Mouse (Mus musculus): Measurements from ENCODE around the gene Dap.

- no peak for TF ChIP-seq POLR2A (IDR thresholded peaks at IDR 0.05; ENCODE audit: low read depth, low read length)
- TF ChIP-seq JUND (conservative IDR thresholded peaks at IDR 0.05; ENCODE audit: low read depth, low read length), result no peak
- no peak for TF ChIP-seq E2F4 (IDR thresholded peaks at IDR 0.05; ENCODE audit: insufficient replicate concordance, low read depth, low read length)
- no peak for TF ChIP-seq CTCF (conservative IDR thresholded peaks at IDR 0.05 in 1 of 2, IDR thresholded peaks at IDR 0.05 in 1 of 2; ENCODE audit: low read depth in 2 of 2, low read length in 2 of 2)
Measured at GRCm38 (mm10) chr15:31245934-31246333, 21.8 kb downstream of the Dap start.

Measured in CH12.LX (cell line).